Mouse (Mus musculus): ENCODE data around the gene 4933427D14Rik. TPM values are rescaled to one million over a fixed set of nuclear protein-coding genes. Genes with fewer than 3 reads are reported as not detected.

4933427D14Rik gene
- total RNA-seq, 2 experiments from 2014 or later: 0.77 to 1.2 TPM

- intact Hi-C loops (cut with DNase I): no loop called here
- no peak for DNase-seq
These were observed 56.1 kb downstream of the 4933427D14Rik start for GRCm38 (mm10) chr11:72151120-72151519.

- no peak for DNase-seq
- intact Hi-C loops (cut with DNase I): no loop called here
These were observed 59.3 kb downstream of the 4933427D14Rik start for GRCm38 (mm10) chr11:72147910-72148309.

- DNase-seq: no peak
- intact Hi-C loops (cut with DNase I): loop anchor here (2.0 kb wide), 1 partner anchor 79 kb away; no protein-coding TSS in a partner anchor
These were observed 61.4 kb downstream of the 4933427D14Rik start for GRCm38 (mm10) chr11:72145877-72146248.

- no peak for DNase-seq
- intact Hi-C loops (cut with DNase I): loop anchor here (2.0 kb wide), 1 partner anchor 79 kb away; no protein-coding TSS in a partner anchor
These were observed 61.9 kb downstream of the 4933427D14Rik start for GRCm38 (mm10) chr11:72145182-72145876.

GRCm38 (mm10) chr11:72142889-72143288 lies 64.4 kb downstream of the 4933427D14Rik start:
- intact Hi-C loops (cut with DNase I): no loop called here
- DNase-seq: no peak

GRCm38 (mm10) chr11:72140198-72140597 lies 67.1 kb downstream of the 4933427D14Rik start:
- DNase-seq: no peak
- intact Hi-C loops (cut with DNase I): no loop called here

- no peak for DNase-seq
- intact Hi-C loops (cut with DNase I): no loop called here
These were observed 70.9 kb downstream of the 4933427D14Rik start for GRCm38 (mm10) chr11:72136231-72136982.

- DNase-seq: peak; percentile 32 to 34
- intact Hi-C loops (cut with DNase I): no loop called here
These were observed 71.7 kb downstream of the 4933427D14Rik start, which contains the start of gene Pitpnm3 for GRCm38 (mm10) chr11:72135383-72136158. Gene Pitpnm3, minus strand, starts transcription at chr11:72135778.

- intact Hi-C loops (cut with DNase I): loop anchor here (5.0 kb wide), 1 partner anchor 82 kb away; no protein-coding TSS in a partner anchor
- DNase-seq: no peak
These were observed 72.5 kb downstream of the 4933427D14Rik start for GRCm38 (mm10) chr11:72134536-72135382.

- DNase-seq: no peak
- intact Hi-C loops (cut with DNase I): loop anchor here (5.0 kb wide), 1 partner anchor 81 kb away; no protein-coding TSS in a partner anchor
These were observed 74.2 kb downstream of the 4933427D14Rik start for GRCm38 (mm10) chr11:72133075-72133474.

GRCm38 (mm10) chr11:72132266-72132665 lies 75.0 kb downstream of the 4933427D14Rik start:
- intact Hi-C loops (cut with DNase I): loop anchor here (5.0 kb wide), 1 partner anchor 80 kb away; no protein-coding TSS in a partner anchor
- DNase-seq: peak; percentile 42 to 59

- no peak for DNase-seq
- intact Hi-C loops (cut with DNase I): loop anchor here (5.0 kb wide), 1 partner anchor 79 kb away; no protein-coding TSS in a partner anchor
These were observed 75.6 kb downstream of the 4933427D14Rik start for GRCm38 (mm10) chr11:72131697-72132096.

GRCm38 (mm10) chr11:72130905-72131304 lies 76.4 kb downstream of the 4933427D14Rik start:
- intact Hi-C loops (cut with DNase I): loop anchor here (5.0 kb wide), 1 partner anchor 79 kb away; no protein-coding TSS in a partner anchor

GRCm38 (mm10) chr11:72130472-72130871 lies 76.8 kb downstream of the 4933427D14Rik start:
- intact Hi-C loops (cut with DNase I): loop anchor here (5.0 kb wide), 1 partner anchor 78 kb away; no protein-coding TSS in a partner anchor
- DNase-seq: no peak

More at GRCm38 (mm10) chr11:72130905-72131304, 76.4 kb downstream of the 4933427D14Rik start:
- DNase-seq: no peak

- peak; percentile 42 to 46 for DNase-seq
- intact Hi-C loops (cut with DNase I): loop anchor here (5.0 kb wide), 1 partner anchor 78 kb away; no protein-coding TSS in a partner anchor
These were observed 77.2 kb downstream of the 4933427D14Rik start for GRCm38 (mm10) chr11:72130021-72130420.

- no peak for DNase-seq
- intact Hi-C loops (cut with DNase I): loop anchor here (5.0 kb wide), 1 partner anchor 52 kb away; no protein-coding TSS in a partner anchor
These were observed 78.0 kb downstream of the 4933427D14Rik start for GRCm38 (mm10) chr11:72129032-72129894.

GRCm38 (mm10) chr11:72127450-72128189 lies 79.6 kb downstream of the 4933427D14Rik start:
- DNase-seq: no peak
- intact Hi-C loops (cut with DNase I): loop anchor here (5.0 kb wide), 1 partner anchor 50 kb away; no protein-coding TSS in a partner anchor
